Mouse (Mus musculus) liver, adult 2 months (tissue): ENCODE results near the gene Dnah7c.

Experiments
- CTCF ChIP-seq: fragments of 200-500 bp; IDR thresholded peaks from 2 replicates; pipeline ENCODE4 v1.5.1; 2011; ENCODE audit warnings: low read depth, low read length, control low read depth
- POLR2A ChIP-seq: fragments of 200-500 bp; IDR thresholded peaks from 2 replicates; pipeline ENCODE4 v1.6.1; 2011; ENCODE audit warnings: low read length, control low read depth; ENCODE audit not compliant: insufficient read depth; ENCODE audit errors: extremely low read depth

- TF ChIP-seq POLR2A (no peak), CTCF (no peak)
These were observed 194.9 kb downstream of the Dnah7c start for GRCm38 (mm10) chr1:46620331-46620730.
